Mouse (Mus musculus) CH12.LX (cell line): ENCODE results near the gene Ttc29. TPM values are rescaled to one million over a fixed set of nuclear protein-coding genes. Genes with fewer than 3 reads are reported as not detected.

Experiments
- DNase-seq: peaks from one replicate; pipeline ENCODE4 v3.0.0-alpha.2; 2013; ENCODE audit errors: extremely low read depth
- H3K27ac ChIP-seq: 2 replicates; pipeline ENCODE4 v1.5.1; 2012; ENCODE audit warnings: low read depth, mild to moderate bottlenecking, control low read depth, moderate library complexity; ENCODE audit not compliant: insufficient read depth
- H3K27me3 ChIP-seq: replicated peaks from 2 replicates; pipeline ENCODE3; 2012; ENCODE audit warnings: inconsistent platforms
- H3K36me3 ChIP-seq, 2 experiments: replicated peaks in 1 of 2; 2 replicates each; pipeline versions ENCODE3 to v1.6.1; 2012; ENCODE audit warnings: inconsistent platforms in 1 of 2, low read length in 1 of 2, mild to moderate bottlenecking in 1 of 2, mixed read lengths in 1 of 2, moderate library complexity in 1 of 2; ENCODE audit not compliant: control insufficient read depth in 1 of 2, insufficient read depth in 1 of 2
- H3K4me1 ChIP-seq, 2 experiments: 2 replicates each; pipeline ENCODE4 v1.6.1; 2012; ENCODE audit warnings: inconsistent platforms in 1 of 2, moderate library complexity in 1 of 2; ENCODE audit not compliant: insufficient read depth in 2 of 2, control insufficient read depth in 1 of 2
- H3K4me2 ChIP-seq: 2 replicates; pipeline ENCODE4 v1.6.1; 2012; ENCODE audit warnings: low read depth, mild to moderate bottlenecking, control low read depth; ENCODE audit not compliant: poor library complexity, insufficient read depth, severe bottlenecking
- H3K4me3 ChIP-seq, 3 experiments: fragments of 150-350 bp in 1 of 3; sonication (generic) in 1 of 3; replicated peaks in 1 of 3; 2 replicates each; pipeline versions ENCODE3 to v1.5.1; 2011 to 2012; ENCODE audit warnings: low read depth in 2 of 3, low read length in 2 of 3, mild to moderate bottlenecking in 2 of 3, moderate library complexity in 2 of 3, control low read depth in 1 of 3, improper control_type of control experiment in 1 of 3, inconsistent platforms in 1 of 3, mixed read lengths in 1 of 3; ENCODE audit not compliant: poor library complexity in 1 of 3
- H3K79me2 ChIP-seq: replicated peaks from 2 replicates; pipeline ENCODE4 v1.6.1; 2012; ENCODE audit warnings: mild to moderate bottlenecking, moderate library complexity; ENCODE audit not compliant: control insufficient read depth, poor library complexity, insufficient read depth, severe bottlenecking; ENCODE audit errors: extremely low read depth
- H3K9ac ChIP-seq: 2 replicates; pipeline ENCODE4 v1.6.1; 2012; ENCODE audit warnings: low read depth, mild to moderate bottlenecking, control low read depth, moderate library complexity; ENCODE audit not compliant: insufficient read depth
- H3K9me3 ChIP-seq: replicated peaks from 2 replicates; pipeline ENCODE3; 2012; ENCODE audit warnings: low read length, inconsistent platforms, mixed read lengths
- CHD2 ChIP-seq: IDR thresholded peaks from 2 replicates; pipeline ENCODE4 v1.6.1; 2011; ENCODE audit warnings: low read length, improper control_type of control experiment
- CTCF ChIP-seq, 2 experiments: IDR thresholded peaks in 1 of 2; conservative IDR thresholded peaks in 1 of 2; 2 replicates each; pipeline ENCODE4 v1.5.1; 2011 to 2012; ENCODE audit warnings: low read depth in 2 of 2, low read length in 2 of 2, improper control_type of control experiment in 1 of 2, inconsistent platforms in 1 of 2, mild to moderate bottlenecking in 1 of 2, moderate library complexity in 1 of 2
- E2F4 ChIP-seq: IDR thresholded peaks from 2 replicates; pipeline ENCODE4 v1.6.1; 2011; ENCODE audit warnings: low read depth, low read length, improper control_type of control experiment; ENCODE audit not compliant: insufficient replicate concordance
- ELF1 ChIP-seq: IDR thresholded peaks from 2 replicates; pipeline ENCODE4 v1.6.1; 2014; ENCODE audit warnings: low read depth, mild to moderate bottlenecking, inconsistent platforms, low read length, improper control_type of control experiment
- JUND ChIP-seq: conservative IDR thresholded peaks from 2 replicates; pipeline ENCODE4 v1.6.1; 2011; ENCODE audit warnings: low read depth, low read length, improper control_type of control experiment
- KAT2A ChIP-seq: IDR thresholded peaks from 2 replicates; pipeline ENCODE4 v1.6.1; 2012; ENCODE audit warnings: low read length, improper control_type of control experiment, inconsistent platforms; ENCODE audit not compliant: insufficient replicate concordance
- MAX ChIP-seq: IDR thresholded peaks from 2 replicates; pipeline ENCODE4 v1.6.1; 2011; ENCODE audit warnings: low read length, improper control_type of control experiment
- MAZ ChIP-seq: IDR thresholded peaks from 2 replicates; pipeline ENCODE4 v1.6.1; 2012; ENCODE audit warnings: low read depth, mild to moderate bottlenecking, inconsistent platforms, low read length, improper control_type of control experiment, moderate library complexity
- MEF2A ChIP-seq: IDR thresholded peaks from 2 replicates; pipeline ENCODE4 v1.6.1; 2014; ENCODE audit warnings: low read depth, mild to moderate bottlenecking, inconsistent platforms, low read length, improper control_type of control experiment, borderline replicate concordance
- MYC ChIP-seq: IDR thresholded peaks from 2 replicates; pipeline ENCODE4 v1.6.1; 2011; ENCODE audit warnings: low read depth, mild to moderate bottlenecking, improper control_type of control experiment, low read length
- NRF1 ChIP-seq: IDR thresholded peaks from 2 replicates; pipeline ENCODE4 v1.6.1; 2014; ENCODE audit warnings: low read depth, mild to moderate bottlenecking, inconsistent platforms, low read length, improper control_type of control experiment, moderate library complexity
- PAX5 ChIP-seq: IDR thresholded peaks from 2 replicates; pipeline ENCODE4 v1.6.1; 2012; ENCODE audit warnings: low read length, inconsistent platforms, mixed read lengths
- POLR2A ChIP-seq: IDR thresholded peaks from 2 replicates; pipeline ENCODE4 v1.6.1; 2011; ENCODE audit warnings: low read depth, mild to moderate bottlenecking, improper control_type of control experiment, low read length
- RCOR1 ChIP-seq: conservative IDR thresholded peaks from 2 replicates; pipeline ENCODE4 v1.6.1; 2012; ENCODE audit warnings: low read depth, mild to moderate bottlenecking, inconsistent platforms, low read length, improper control_type of control experiment
- TCF12 ChIP-seq: IDR thresholded peaks from 2 replicates; pipeline ENCODE4 v1.6.1; 2014; ENCODE audit warnings: low read depth, mild to moderate bottlenecking, inconsistent platforms, low read length, improper control_type of control experiment
- UBTF ChIP-seq: IDR thresholded peaks from 2 replicates; pipeline ENCODE4 v1.6.1; 2012; ENCODE audit warnings: low read depth, mild to moderate bottlenecking, inconsistent platforms, low read length, improper control_type of control experiment, moderate library complexity
- USF1 ChIP-seq: IDR thresholded peaks from 2 replicates; pipeline ENCODE4 v1.6.1; 2014; ENCODE audit warnings: low read depth, mild to moderate bottlenecking, inconsistent platforms, low read length, improper control_type of control experiment
- ZKSCAN1 ChIP-seq: IDR thresholded peaks from 2 replicates; pipeline ENCODE4 v1.6.1; 2012; ENCODE audit warnings: low read depth, inconsistent platforms, low read length, improper control_type of control experiment, borderline replicate concordance
- ZMIZ1 ChIP-seq: IDR thresholded peaks from 2 replicates; pipeline ENCODE4 v1.6.1; 2012; ENCODE audit warnings: low read depth, mild to moderate bottlenecking, inconsistent platforms, low read length, improper control_type of control experiment
- dilution Hi-C: fragments of 300-500 bp; cut with MboI; formaldehyde crosslinking; loops from 2 replicates; pipeline ENCODE4 v1.14.3; 2020; ENCODE audit warnings: low sequenced_read_pairs; ENCODE audit not compliant: extremely low pct_unique_long_range_greater_than_20kb, extremely low pct_ligation_motif_present
- in situ Hi-C: fragments of 300-500 bp; cut with MboI; formaldehyde crosslinking; loops from 3 replicates; pipeline ENCODE4 v1.14.3; 2019; ENCODE audit warnings: low sequenced_read_pairs, low pct_ligation_motif_present, low pct_unique_long_range_greater_than_20kb, mixed read lengths
- polyA plus RNA-seq: library from polyadenylated mRNA; unstranded; fragments of >175 nt; gene quantifications from 2 replicates; pipeline ENCODE4 v1.2.1, GENCODE M21; 2012; ENCODE audit warnings: low read depth; ENCODE audit not compliant: insufficient read length
- total RNA-seq, 2 experiments: library from RNA; depleted of rRNA; stranded (reverse); fragments of 300-350 nt in 1 of 2; fragments of >200 nt in 1 of 2; gene quantifications; 2 replicates each; pipeline ENCODE4 v1.2.3; 2012 to 2014

The Ttc29 gene
- total and polyA plus RNA-seq, 3 experiments = not detected

- H3K9ac ChIP-seq = no peak overlapping the region
- no peak overlapping the region for H3K27ac ChIP-seq
- no peaks in the 10 kb centered on the region for H3K79me2 ChIP-seq
- DNase-seq = no peak
- no peak overlapping the region for H3K4me2 ChIP-seq
- H3K36me3 ChIP-seq = no peaks in the 10 kb centered on the region
- dilution Hi-C loops (no loop called here), in situ Hi-C loops (no loop called here)
- H3K4me3 ChIP-seq = no peak overlapping the region
- no peaks in the 10 kb centered on the region for H3K4me1 ChIP-seq
- H3K9me3 ChIP-seq = no peaks in the 10 kb centered on the region
- TF ChIP-seq TCF12 (no peak), POLR2A (no peak), NRF1 (no peak), PAX5 (no peak), MAZ (no peak), USF1 (no peak), RCOR1 (no peak), CHD2 (no peak), ELF1 (no peak), MAX (no peak), CTCF (conservative IDR thresholded peaks at IDR 0.05 in 1 of 2, IDR thresholded peaks at IDR 0.05 in 1 of 2; ENCODE audit: low read depth in 2 of 2, low read length in 2 of 2) (no peak), MEF2A (no peak)
- H3K27me3 ChIP-seq = no peaks in the 10 kb centered on the region
Measured at GRCm38 (mm10) chr8:78317666-78318065, 104.6 kb downstream of the Ttc29 start.

- Histone ChIP-seq H3K27me3 (no peaks in the 10 kb centered on the region), H3K4me2 (no peak overlapping the region), H3K79me2 (no peaks in the 10 kb centered on the region), H3K9me3 (no peaks in the 10 kb centered on the region)
- in situ Hi-C loops = no loop called here
- TF ChIP-seq JUND = no peak
- TF ChIP-seq MAX = no peak
- no peak for TF ChIP-seq MYC
- no peak for TF ChIP-seq POLR2A
- TF ChIP-seq E2F4 = no peak
- no peak for TF ChIP-seq UBTF
- TF ChIP-seq RCOR1 = no peak
- TF ChIP-seq NRF1 = no peak
- no peak for TF ChIP-seq KAT2A
- TF ChIP-seq ZKSCAN1 = no peak
- TF ChIP-seq ZMIZ1 = no peak
- TF ChIP-seq, all 38 proteins: peak for 0
- dilution Hi-C loops = no loop called here
- Histone ChIP-seq H3K4me3 (no peak overlapping the region), H3K9ac (no peak overlapping the region), H3K27ac (no peak overlapping the region), H3K4me1 (no peaks in the 10 kb centered on the region), H3K36me3 (no peaks in the 10 kb centered on the region)
- DNase-seq = no peak
Measured at GRCm38 (mm10) chr8:78323391-78323790, 110.3 kb downstream of the Ttc29 start.
